Mouse (Mus musculus): ENCODE measurements around the gene Pex19.

DNA sequence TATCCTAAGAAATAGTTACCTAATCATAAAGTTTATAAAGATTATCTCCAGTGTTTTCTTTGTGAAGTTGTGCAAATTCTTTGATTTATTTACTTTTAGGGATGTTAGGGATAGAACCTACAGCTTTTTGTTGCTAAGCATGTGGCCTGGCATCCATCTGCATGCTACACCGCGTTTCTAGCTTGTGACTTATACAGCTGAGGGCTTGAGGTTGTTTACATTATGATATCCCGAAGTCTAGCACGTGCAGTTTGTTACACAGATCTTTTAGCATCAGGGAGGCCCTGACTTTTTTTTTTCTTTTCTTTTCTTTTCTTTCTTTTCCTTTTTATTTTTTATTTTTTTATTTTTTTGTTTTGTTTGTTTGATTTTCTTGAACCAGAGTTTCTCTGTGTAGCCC lies 33.4 kb downstream of the Pex19 start:
- TF ChIP-seq CTCF (IDR thresholded peaks at IDR 0.05; ENCODE audit: low read depth, low read length) (no peak), POLR2A (IDR thresholded peaks at IDR 0.05; ENCODE audit: extremely low read depth, insufficient read depth, low read length) (no peak)

All from liver, adult 2 months (tissue).